Mouse (Mus musculus) adrenal gland, adult 18-20 months (tissue): ENCODE results near the gene Fastkd3. TPM values are rescaled to one million over a fixed set of nuclear protein-coding genes. Genes with fewer than 3 reads are reported as not detected.
"Not testable (repeated sequence)": the region's sequence is repeated elsewhere in the genome, so short reads cannot be mapped to it uniquely, and the experiment has no call there.

ENCODE experiments used
- DNase-seq, 2 experiments: peaks; one replicate each; pipeline ENCODE4 v3.0.0; 2021 to 2022; ENCODE audit warnings: low spot score in 2 of 2
- long read RNA-seq, 2 experiments: library from polyadenylated mRNA; stranded (forward); transcript quantifications; one replicate each; pipeline ENCODE4 v2.0.0; 2021
- total RNA-seq, 2 experiments: library from RNA; stranded (reverse); gene quantifications; 1 replicate in 1 of 2; 2 replicates in 1 of 2; pipeline ENCODE4 v1.2.3; 2021

The Fastkd3 gene
- 10 to 100 TPM; 13.3 to 14.9 TPM for total RNA-seq
- long read RNA-seq, experiment 1, transcript Fastkd3-201 (7 exons, 2,421 nt) = major isoform, 5 of 8 reads
- long read RNA-seq, experiment 1, partial matches to known transcripts = 0 of 8 reads
- long read RNA-seq, experiment 1, other reads (novel, unspliced or antisense) = 3 of 8 reads
- long read RNA-seq, experiment 2, transcript Fastkd3-201 (7 exons, 2,421 nt) = major isoform, 10 of 24 reads
- long read RNA-seq, experiment 2, partial matches to known transcripts = 3 of 24 reads
- long read RNA-seq, experiment 2, other reads (novel, unspliced or antisense) = 10 of 24 reads

GRCm38 (mm10) chr13:68581747-68582516, at the start of gene Fastkd3, which contains the start of gene Mtrr:
TSS of gene Fastkd3 (plus strand) at chr13:68582234.
TSS of gene Mtrr (minus strand) at chr13:68582149.
- peak; percentile 97 to 98 for DNase-seq

- DNase-seq = not testable (repeated sequence)
Measured at GRCm38 (mm10) chr13:68553391-68553790, 28.6 kb upstream of the Fastkd3 start.

- DNase-seq = no peak
Measured at GRCm38 (mm10) chr13:68568110-68568509, 13.9 kb upstream of the Fastkd3 start.

- no peak for DNase-seq
Measured at GRCm38 (mm10) chr13:68568548-68568947, 13.5 kb upstream of the Fastkd3 start.

- DNase-seq = peak in 1 of 2 experiments; percentile 48
Measured at GRCm38 (mm10) chr13:68569589-68570336, 12.3 kb upstream of the Fastkd3 start.

- DNase-seq = no peak
Measured at GRCm38 (mm10) chr13:68572247-68572646, 9.8 kb upstream of the Fastkd3 start.

GRCm38 (mm10) chr13:68572966-68573913, 8.8 kb upstream of the Fastkd3 start:
- no peak for DNase-seq

- no peak for DNase-seq
Measured at GRCm38 (mm10) chr13:68574398-68574797, 7.6 kb upstream of the Fastkd3 start.

GRCm38 (mm10) chr13:68577945-68578344, 4.1 kb upstream of the Fastkd3 start:
- DNase-seq = no peak

- no peak for DNase-seq
Measured at GRCm38 (mm10) chr13:68581086-68581740, 821 bp upstream of the Fastkd3 start.

GRCm38 (mm10) chr13:68582517-68582780, 415 bp downstream of the Fastkd3 start:
- DNase-seq = no peak

- no peak for DNase-seq
Measured at GRCm38 (mm10) chr13:68583961-68584360, 1.9 kb downstream of the Fastkd3 start.

- DNase-seq = no peak
Measured at GRCm38 (mm10) chr13:68585441-68585840, 3.4 kb downstream of the Fastkd3 start.

- no peak for DNase-seq
Measured at GRCm38 (mm10) chr13:68588352-68588751, 6.3 kb downstream of the Fastkd3 start.

GRCm38 (mm10) chr13:68593797-68594196, 11.8 kb downstream of the Fastkd3 start:
- DNase-seq = no peak

GRCm38 (mm10) chr13:68597199-68597598, 15.2 kb downstream of the Fastkd3 start, which contains the start of gene 1700001L19Rik:
TSS of gene 1700001L19Rik (plus strand) at chr13:68597421.
- DNase-seq = no peak

- DNase-seq = no peak
Measured at GRCm38 (mm10) chr13:68597667-68598066, 15.6 kb downstream of the Fastkd3 start.

- DNase-seq = no peak
Measured at GRCm38 (mm10) chr13:68598953-68599352, 16.9 kb downstream of the Fastkd3 start.

GRCm38 (mm10) chr13:68601184-68601583, 19.1 kb downstream of the Fastkd3 start:
- no peak for DNase-seq

- DNase-seq = no peak
Measured at GRCm38 (mm10) chr13:68603085-68603484, 21.1 kb downstream of the Fastkd3 start.
